Mouse (Mus musculus) stomach, postnatal 0 days (tissue): ENCODE data around the gene Fxyd2.

Experiments
- CTCF ChIP-seq: IDR thresholded peaks from 2 replicates; pipeline ENCODE4 v1.5.1; 2016; ENCODE audit warnings: antibody characterized with exemption, low read depth, mild to moderate bottlenecking, moderate library complexity
- EP300 ChIP-seq: optimal IDR thresholded peaks from 2 replicates; pipeline ENCODE3; 2016; ENCODE audit warnings: antibody characterized with exemption

- TF ChIP-seq CTCF (no peak), EP300 (no peak)
Measured at GRCm38 (mm10) chr9:45399434-45399833, at the start of gene Fxyd2.
